Mouse (Mus musculus) neural tube, embryonic 12.5 days (tissue): ENCODE measurements around the gene Lrrc29. TPM values are rescaled to one million over a fixed set of nuclear protein-coding genes. Genes with fewer than 3 reads are reported as not detected.

ENCODE experiments used
- ATAC-seq: fragments of 200-750 bp; cut with Nextera tagmentation; 2 replicates; pipeline ENCODE4 v1.8.0; 2017; ENCODE audit warnings: low read depth, mild to moderate bottlenecking, moderate TSS enrichment, moderate library complexity; ENCODE audit not compliant: low FRiP score
- H3K27ac ChIP-seq: fragments of 300-500 bp; sonication (generic); 2 replicates; pipeline ENCODE4 v1.5.1; 2016
- H3K27me3 ChIP-seq: fragments of 300-500 bp; sonication (generic); replicated peaks from 2 replicates; pipeline ENCODE4 v1.6.1; 2016; ENCODE audit warnings: mild to moderate bottlenecking
- H3K36me3 ChIP-seq: fragments of 300-500 bp; sonication (generic); 2 replicates; pipeline ENCODE4 v1.6.1; 2016; ENCODE audit warnings: mild to moderate bottlenecking
- H3K4me1 ChIP-seq: fragments of 300-500 bp; sonication (generic); 2 replicates; pipeline ENCODE4 v1.6.1; 2016
- H3K4me2 ChIP-seq: fragments of 300-500 bp; sonication (generic); replicated peaks from 2 replicates; pipeline ENCODE4 v1.6.1; 2016; ENCODE audit warnings: mild to moderate bottlenecking
- H3K4me3 ChIP-seq: fragments of 300-500 bp; sonication (generic); 2 replicates; pipeline ENCODE4 v1.5.1; 2016
- H3K9ac ChIP-seq: fragments of 300-500 bp; sonication (generic); 2 replicates; pipeline ENCODE4 v1.6.1; 2016; ENCODE audit warnings: mild to moderate bottlenecking
- H3K9me3 ChIP-seq: fragments of 300-500 bp; sonication (generic); 2 replicates; pipeline ENCODE4 v1.6.1; 2016; ENCODE audit warnings: mild to moderate bottlenecking
- WGBS: fragments of 180-500 bp; shearing (Covaris S2); methylation state at CpG from one replicate; pipeline ENCODE4 v1.1.7; 2016; 5-methylcytosine and 5-hydroxymethylcytosine counted together
- polyA plus RNA-seq: library from polyadenylated mRNA; unstranded; fragments of >200 nt; fragmentation: Nextera tagmentation; extraction: Ambion mirVana; gene quantifications from 2 replicates; pipeline ENCODE4 v1.2.1, GENCODE M21; 2016

Lrrc29 gene
- polyA plus RNA-seq, 1 experiment from 2014 or later, result 1.2 TPM

DNA sequence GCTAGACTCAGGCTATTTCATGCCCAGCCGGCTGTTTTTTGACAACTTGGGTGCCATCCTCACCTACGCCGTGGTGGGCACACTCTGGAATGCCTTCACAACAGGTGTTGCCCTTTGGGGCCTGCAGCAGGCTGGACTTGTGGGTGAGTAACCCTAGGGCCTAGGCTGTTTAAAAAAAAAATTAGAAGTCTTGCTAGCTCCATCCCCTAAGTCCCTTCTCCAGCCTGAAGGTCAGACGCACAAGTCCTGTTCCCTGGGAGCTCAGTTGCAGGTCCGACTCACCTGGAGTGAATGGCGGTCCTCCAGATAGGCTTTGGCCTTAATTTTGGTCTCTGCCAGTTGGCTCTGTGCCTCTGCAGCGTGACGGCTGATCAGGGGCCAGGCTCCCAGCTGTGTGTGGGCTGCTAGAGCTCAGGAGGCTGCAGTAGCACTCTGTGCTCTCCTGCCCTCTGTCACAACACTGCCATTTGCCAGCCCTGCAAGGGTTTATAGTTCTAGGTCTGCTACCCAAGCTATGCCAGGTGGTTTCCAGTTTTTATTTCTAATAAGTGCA is 27.6 kb upstream of the Lrrc29 start:
- Histone ChIP-seq H3K27ac (no peak overlapping the region), H3K36me3 (0 out of 2 replicates have a peak, but pooled peaks cover 6% of the 10 kb centered on the region), H3K9ac (no peak overlapping the region), H3K4me1 (peaks cover 16% of the 10 kb centered on the region), H3K4me3 (no peak overlapping the region), H3K4me2 (no peak overlapping the region), H3K9me3 (no peaks in the 10 kb centered on the region), H3K27me3 (no peaks in the 10 kb centered on the region)
- WGBS, result 80% methylated on average over 8 of the region's 8 CpGs
- no peak for ATAC-seq

DNA sequence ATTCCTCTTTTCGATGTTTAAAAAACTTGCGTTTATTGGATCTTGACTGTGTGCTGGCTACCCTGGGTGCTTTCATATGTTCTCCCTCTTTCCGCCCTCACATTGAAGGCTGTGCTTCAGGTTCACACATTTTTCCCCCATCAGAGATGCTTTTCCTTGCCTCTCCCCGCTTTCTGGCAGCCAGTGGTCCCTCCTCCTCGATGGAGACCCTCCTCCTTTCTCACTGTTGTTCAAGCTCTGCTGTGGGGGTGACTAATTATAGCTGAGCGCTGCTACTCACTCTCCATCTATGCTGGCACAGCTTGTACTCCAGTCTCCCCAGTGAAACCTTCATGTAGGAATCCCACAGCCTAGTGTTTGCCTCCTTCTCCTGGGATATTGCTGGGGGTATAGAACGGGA is 24.1 kb upstream of the Lrrc29 start:
- H3K9ac ChIP-seq, result no peak overlapping the region
- H3K27ac ChIP-seq, result no peak overlapping the region
- H3K36me3 ChIP-seq, result no peaks in the 10 kb centered on the region
- H3K27me3 ChIP-seq, result peaks cover 13% of the 10 kb centered on the region; the same call in 1 of the 2 replicates
- peak overlapping the region; percentile 98 for H3K4me2 ChIP-seq
- no peaks in the 10 kb centered on the region for H3K9me3 ChIP-seq
- peaks cover 34% of the 10 kb centered on the region for H3K4me1 ChIP-seq
- no peak for ATAC-seq
- H3K4me3 ChIP-seq, result no peak overlapping the region
- 42% methylated on average over 7 of the region's 7 CpGs for WGBS

DNA sequence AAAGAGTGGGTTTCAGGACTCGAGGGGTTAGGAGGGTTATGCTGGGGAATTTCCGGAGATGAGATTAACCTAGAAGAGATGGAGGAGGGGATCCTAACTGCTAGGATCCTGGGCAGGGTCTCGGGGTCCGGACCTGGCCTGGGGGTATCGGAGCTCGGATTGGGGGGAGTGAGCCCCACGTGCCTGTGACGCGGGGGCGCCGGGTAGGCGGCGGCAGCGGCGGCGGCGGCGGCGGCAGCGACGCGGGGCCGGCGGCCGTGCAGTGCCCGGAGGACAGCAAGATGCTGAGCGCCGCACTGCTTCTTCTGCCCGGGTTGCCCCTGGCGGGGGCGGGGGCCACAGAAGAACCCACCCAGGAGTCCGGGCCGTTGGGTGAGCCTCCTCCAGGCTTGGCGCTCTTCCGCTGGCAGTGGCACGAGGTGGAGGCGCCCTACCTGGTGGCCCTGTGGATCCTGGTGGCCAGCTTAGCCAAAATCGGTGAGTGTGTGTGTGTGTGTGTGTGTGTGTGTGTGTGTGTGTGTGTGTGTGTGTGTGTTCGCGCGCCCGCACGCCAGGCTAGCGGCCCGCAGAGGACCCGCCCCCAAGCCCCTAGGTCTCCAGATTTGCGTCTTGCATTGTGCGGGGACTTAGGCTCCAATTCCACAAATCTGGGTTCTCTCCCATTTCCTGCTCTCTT is 23.2 kb upstream of the Lrrc29 start:
- Histone ChIP-seq H3K9me3 (no peaks in the 10 kb centered on the region), H3K4me2 (peak overlapping the region; percentile 98), H3K4me1 (peaks cover 35% of the 10 kb centered on the region), H3K36me3 (no peaks in the 10 kb centered on the region), H3K27ac (no peak overlapping the region), H3K27me3 (peaks cover 13% of the 10 kb centered on the region; the same call in 1 of the 2 replicates), H3K4me3 (peak overlapping the region; percentile 64), H3K9ac (peak overlapping the region; percentile 82)
- ATAC-seq, result peak; percentile 35
- WGBS, result under 1% methylated on average over 37 of the region's 48 CpGs

DNA sequence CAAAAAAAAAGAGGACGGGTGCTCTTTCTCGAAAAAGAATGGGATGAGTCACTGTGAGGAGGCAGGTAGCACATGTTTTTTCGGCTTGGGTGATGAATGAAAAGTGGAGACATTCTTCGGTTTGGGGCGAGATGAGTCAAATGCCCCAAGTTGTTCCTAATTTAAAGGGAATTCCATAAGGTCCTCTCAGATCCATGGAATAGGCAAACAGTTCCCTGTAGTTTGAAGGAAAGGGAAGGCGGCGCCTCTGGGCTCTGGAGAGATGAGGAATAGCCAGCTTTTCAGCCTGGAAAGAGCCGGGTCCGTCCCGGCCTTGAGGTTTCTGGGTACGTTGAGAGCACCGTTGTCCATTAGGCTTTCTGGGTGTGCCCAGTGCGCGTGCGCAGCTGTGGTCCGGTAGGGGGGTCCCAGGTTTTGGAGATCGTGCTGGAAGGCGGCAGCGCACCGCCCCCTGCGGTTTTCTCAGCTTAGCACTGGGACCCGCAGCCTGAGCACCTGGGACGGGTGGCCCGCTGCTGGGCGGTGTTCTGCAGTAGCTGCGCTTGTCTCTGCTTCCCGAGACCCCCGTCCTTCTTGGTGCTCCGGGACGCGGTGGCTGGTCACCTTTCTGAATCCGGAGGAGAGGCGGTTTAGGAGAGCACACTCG is 22.5 kb upstream of the Lrrc29 start, which contains the start of gene Slc9a5:
TSS of gene Slc9a5 (plus strand) at position 394 of the 646 bp plus-strand sequence.
- peak within 1 kb of the TSS; percentile 98 for H3K4me2 ChIP-seq
- H3K27ac ChIP-seq, result no peak within 1 kb of the TSS
- H3K27me3 ChIP-seq, result peaks cover 13% of the 10 kb centered on the region; the same call in 1 of the 2 replicates
- peaks cover 35% of the 10 kb centered on the region for H3K4me1 ChIP-seq
- peak within 1 kb of the TSS; percentile 64 for H3K4me3 ChIP-seq
- H3K9ac ChIP-seq, result peak within 1 kb of the TSS; percentile 82
- no peaks in the 10 kb centered on the region for H3K36me3 ChIP-seq
- WGBS, result under 1% methylated on average over 34 of the region's 34 CpGs
- H3K9me3 ChIP-seq, result no peaks in the 10 kb centered on the region
- peak; percentile 15; the same call in 1 of the 2 replicates for ATAC-seq

DNA sequence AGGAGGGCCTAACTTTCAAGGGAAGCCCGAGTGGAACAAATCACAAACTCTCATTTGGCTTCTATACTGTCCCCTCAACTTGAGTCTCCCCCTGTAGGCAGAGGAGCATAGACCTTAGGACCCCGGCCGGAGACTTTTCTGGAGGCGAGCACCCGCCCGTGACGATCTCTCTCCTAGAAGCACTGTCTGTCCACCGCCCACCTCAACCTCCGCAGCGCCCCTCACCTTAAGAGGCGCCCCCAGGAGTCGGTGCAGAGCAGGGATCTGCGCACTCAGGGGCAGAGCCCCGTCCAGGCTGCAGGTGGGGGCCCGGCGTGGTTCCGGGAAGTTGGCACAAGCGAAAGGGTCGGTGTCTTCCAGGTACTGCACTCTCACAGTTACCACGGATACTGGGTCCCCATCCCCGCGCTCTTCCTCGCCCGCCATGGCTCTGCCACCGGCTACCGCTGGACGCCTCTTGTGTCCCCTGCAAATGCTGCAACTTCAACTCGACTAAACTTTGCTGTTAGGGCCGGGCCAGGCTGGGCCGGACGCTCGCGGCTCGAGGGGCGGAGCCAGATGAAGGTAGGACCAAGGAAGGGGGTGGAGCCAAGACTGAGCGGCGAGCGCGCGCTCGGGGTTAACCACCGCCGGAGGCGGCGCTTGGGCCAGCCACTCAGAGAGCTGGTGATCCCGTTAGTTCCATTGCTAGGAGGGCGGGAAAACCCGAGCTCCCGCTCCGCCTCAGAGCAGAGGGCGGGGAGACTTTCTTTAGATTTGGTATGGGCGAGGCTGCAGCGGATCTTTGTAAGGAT is 21.5 kb upstream of the Lrrc29 start, which contains the start of gene Fhod1:
TSS of gene Fhod1 (minus strand) at position 526 of the 794 bp plus-strand sequence.
- H3K36me3 ChIP-seq, result no peaks in the 10 kb centered on the region
- no peaks in the 10 kb centered on the region for H3K9me3 ChIP-seq
- H3K9ac ChIP-seq, result peak within 1 kb of the TSS; percentile 82
- peak within 1 kb of the TSS; percentile 64 for H3K4me3 ChIP-seq
- no peak within 1 kb of the TSS for H3K27ac ChIP-seq
- peak; percentile 84 for ATAC-seq
- H3K4me1 ChIP-seq, result peaks cover 35% of the 10 kb centered on the region
- H3K27me3 ChIP-seq, result peaks cover 13% of the 10 kb centered on the region; the same call in 1 of the 2 replicates
- H3K4me2 ChIP-seq, result peak within 1 kb of the TSS; percentile 98
- under 1% methylated on average over 53 of the region's 53 CpGs for WGBS

DNA sequence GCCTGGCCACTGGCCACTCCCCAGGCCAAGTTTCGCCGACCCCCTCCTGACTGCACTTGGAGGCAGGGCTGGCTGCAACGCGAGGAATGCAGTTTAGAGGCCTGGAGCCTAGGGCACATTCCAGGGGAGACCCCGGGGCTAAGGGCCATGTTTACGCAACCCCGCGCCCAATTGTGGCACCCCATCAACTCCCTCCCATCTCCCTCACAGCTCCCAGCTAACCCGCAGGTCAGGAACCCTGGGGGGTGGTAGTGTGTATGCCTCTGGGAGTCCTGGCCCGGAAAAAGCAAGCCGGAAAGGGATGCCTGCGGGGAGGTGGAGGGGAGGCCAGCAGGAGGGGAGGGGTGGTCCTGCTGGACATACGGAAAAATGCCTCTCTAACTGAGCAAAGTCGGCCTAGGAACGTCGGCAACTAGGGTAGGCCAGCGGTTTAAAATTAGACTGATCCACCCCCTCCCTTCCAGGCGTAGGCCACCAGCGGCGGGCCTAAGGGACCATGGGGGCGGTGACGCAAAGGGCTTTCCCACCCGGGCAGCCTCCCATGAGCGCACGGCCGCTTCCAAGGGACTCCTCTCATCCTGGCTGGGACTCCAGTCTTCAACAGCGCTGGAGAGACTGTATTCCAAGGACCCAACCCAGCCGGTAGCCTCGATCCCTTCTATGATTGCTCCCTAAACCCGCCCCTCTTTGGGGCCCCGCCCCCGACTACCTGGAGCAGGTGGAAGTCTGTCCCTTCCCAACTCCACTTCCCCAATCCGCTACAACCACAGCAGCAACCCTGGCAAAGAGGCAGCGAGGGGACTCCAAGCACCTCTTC is 20.7 kb upstream of the Lrrc29 start:
- Histone ChIP-seq H3K9ac (peak overlapping the region; percentile 53), H3K4me1 (peaks cover 35% of the 10 kb centered on the region), H3K36me3 (no peaks in the 10 kb centered on the region), H3K4me2 (peak overlapping the region; percentile 98), H3K9me3 (no peaks in the 10 kb centered on the region), H3K27me3 (peaks cover 13% of the 10 kb centered on the region; the same call in 1 of the 2 replicates), H3K27ac (no peak overlapping the region), H3K4me3 (peak overlapping the region; percentile 64)
- WGBS, result 2% methylated on average over 34 of the region's 34 CpGs
- peak; percentile 16 for ATAC-seq

- H3K4me2 ChIP-seq, result 0 out of 2 replicates have a peak overlapping the region, but pooled peaks have one; percentile 5
- 75% methylated on average over 7 of the region's 7 CpGs for WGBS
- no peak overlapping the region for H3K27ac ChIP-seq
These were observed 19.2 kb upstream of the Lrrc29 start for GRCm38 (mm10) chr8:105345061-105345975.

GRCm38 (mm10) chr8:105343791-105344574 is 17.9 kb upstream of the Lrrc29 start:
- no peak overlapping the region for H3K9ac ChIP-seq
- peaks cover 19% of the 10 kb centered on the region for H3K4me1 ChIP-seq
- 81% methylated on average over 8 of the region's 8 CpGs for WGBS
- H3K36me3 ChIP-seq, result no peaks in the 10 kb centered on the region
- no peak overlapping the region for H3K27ac ChIP-seq
- H3K27me3 ChIP-seq, result peaks cover 13% of the 10 kb centered on the region; the same call in 1 of the 2 replicates
- no peaks in the 10 kb centered on the region for H3K9me3 ChIP-seq
- no peak overlapping the region for H3K4me2 ChIP-seq
- H3K4me3 ChIP-seq, result no peak overlapping the region
- no peak for ATAC-seq

More at GRCm38 (mm10) chr8:105345061-105345975, 19.2 kb upstream of the Lrrc29 start:
- H3K9ac ChIP-seq, result no peak overlapping the region
- no peaks in the 10 kb centered on the region for H3K9me3 ChIP-seq
- no peaks in the 10 kb centered on the region for H3K36me3 ChIP-seq
- no peak overlapping the region for H3K4me3 ChIP-seq
- ATAC-seq, result no peak
- H3K4me1 ChIP-seq, result peaks cover 31% of the 10 kb centered on the region
- peaks cover 13% of the 10 kb centered on the region; the same call in 1 of the 2 replicates for H3K27me3 ChIP-seq

DNA sequence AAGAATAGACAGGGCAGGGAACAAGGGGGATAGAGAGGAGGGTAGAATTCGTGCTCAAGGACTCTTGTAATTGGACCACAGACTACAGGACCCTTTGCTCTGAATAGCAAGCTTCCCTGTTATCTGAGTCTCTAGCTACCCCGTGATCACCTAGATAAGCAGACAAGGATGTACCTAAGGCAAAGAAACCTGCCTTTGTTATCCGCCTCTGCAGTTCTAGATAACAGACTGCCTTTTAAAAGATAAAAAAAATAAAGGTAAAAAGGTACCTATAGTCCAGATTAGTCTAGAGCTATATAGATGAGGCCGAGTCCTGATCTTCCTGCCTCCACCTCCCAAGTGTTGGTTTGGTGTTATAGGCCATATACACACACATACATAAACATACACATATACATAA is 16.7 kb upstream of the Lrrc29 start:
- H3K4me2 ChIP-seq, result no peak overlapping the region
- no peaks in the 10 kb centered on the region for H3K9me3 ChIP-seq
- 70% methylated on average over 4 of the region's 4 CpGs for WGBS
- peaks cover 13% of the 10 kb centered on the region; the same call in 1 of the 2 replicates for H3K27me3 ChIP-seq
- H3K9ac ChIP-seq, result no peak overlapping the region
- no peak overlapping the region for H3K27ac ChIP-seq
- peaks cover 19% of the 10 kb centered on the region for H3K4me1 ChIP-seq
- H3K4me3 ChIP-seq, result no peak overlapping the region
- no peaks in the 10 kb centered on the region for H3K36me3 ChIP-seq
- ATAC-seq, result no peak

DNA sequence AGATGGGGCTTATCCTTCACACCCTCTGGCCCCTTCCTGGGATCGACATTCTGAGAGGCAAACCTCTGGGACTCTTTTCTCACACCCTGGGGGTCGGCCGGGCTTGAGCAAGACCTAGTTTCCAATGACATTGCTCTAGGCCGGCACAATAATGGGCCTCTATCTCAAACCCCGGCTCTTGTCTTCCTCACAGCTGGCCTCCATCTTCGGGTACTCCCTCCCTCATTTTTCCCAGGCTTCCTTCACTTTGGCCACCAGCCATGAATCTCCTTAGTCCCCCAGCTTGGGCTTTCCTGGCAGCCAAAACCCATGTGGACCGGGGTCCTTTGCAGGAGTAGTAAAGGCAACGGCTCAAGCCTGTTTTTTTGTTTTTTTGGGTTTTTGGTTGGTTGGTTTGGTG is 15.3 kb upstream of the Lrrc29 start:
- Histone ChIP-seq H3K4me2 (no peak overlapping the region), H3K4me3 (no peak overlapping the region), H3K36me3 (peaks cover 1% of the 10 kb centered on the region; the same call in 1 of the 2 replicates), H3K9ac (no peak overlapping the region), H3K27me3 (peaks cover 4% of the 10 kb centered on the region; the same call in 1 of the 2 replicates), H3K9me3 (no peaks in the 10 kb centered on the region), H3K4me1 (peaks cover 6% of the 10 kb centered on the region), H3K27ac (no peak overlapping the region)
- ATAC-seq, result no peak
- 59% methylated on average over 8 of the region's 8 CpGs for WGBS
